Mouse (Mus musculus): ENCODE data around the gene Gas7. TPM values are rescaled to one million over a fixed set of nuclear protein-coding genes. Genes with fewer than 3 reads are reported as not detected.

The Gas7 gene
- polyA plus RNA-seq, 2 experiments = 9.8 to 18.2 TPM

- 71% methylated on average over 5 of the region's 5 CpGs for whole genome bisulfite sequencing
Measured at GRCm38 (mm10) chr11:67577472-67577871, 122.2 kb downstream of the Gas7 start.

GRCm38 (mm10) chr11:67577994-67578393, 122.8 kb downstream of the Gas7 start:
- Histone ChIP-seq H3K4me1 (ENCODE audit: control insufficient read depth, insufficient read depth, low read length) (peaks cover 5% of the 10 kb centered on the region; the same call in 1 of the 2 replicates), H3K9me3 (ENCODE audit: control insufficient read depth, low read length) (no peaks in the 10 kb centered on the region), H3K9ac (ENCODE audit: low read depth, low read length, severe bottlenecking) (no peak overlapping the region), H3K27me3 (ENCODE audit: control insufficient read depth, insufficient read depth, low read length) (no peaks in the 10 kb centered on the region), H3K4me3 (replicated peaks; ENCODE audit: low read length) (no peak overlapping the region), H3K4me2 (replicated peaks; ENCODE audit: low read depth, low read length, severe bottlenecking) (no peak overlapping the region), H3K27ac (replicated peaks; ENCODE audit: low read depth, low read length) (no peak overlapping the region), H3K36me3 (ENCODE audit: control insufficient read depth, insufficient read depth, low read length) (no peaks in the 10 kb centered on the region)
- DNase-seq (ENCODE audit: low spot score) (no peak), ATAC-seq (ENCODE audit: low FRiP score, low read depth) (no peak)
- no peak for TF ChIP-seq POLR2A (IDR thresholded peaks at IDR 0.05; ENCODE audit: borderline replicate concordance, extremely low read depth, insufficient read depth, insufficient read length)
- 64% methylated on average over 4 of the region's 4 CpGs for WGBS

More at GRCm38 (mm10) chr11:67577472-67577871, 122.2 kb downstream of the Gas7 start:
- ATAC-seq (ENCODE audit: low FRiP score, low read depth) (no peak), DNase-seq (ENCODE audit: low spot score) (no peak)
- Histone ChIP-seq H3K9ac (ENCODE audit: low read depth, low read length, severe bottlenecking) (no peak overlapping the region), H3K27me3 (ENCODE audit: control insufficient read depth, insufficient read depth, low read length) (no peaks in the 10 kb centered on the region), H3K4me3 (replicated peaks; ENCODE audit: low read length) (no peak overlapping the region), H3K9me3 (ENCODE audit: control insufficient read depth, low read length) (no peaks in the 10 kb centered on the region), H3K4me1 (ENCODE audit: control insufficient read depth, insufficient read depth, low read length) (peaks cover 5% of the 10 kb centered on the region; the same call in 1 of the 2 replicates), H3K36me3 (ENCODE audit: control insufficient read depth, insufficient read depth, low read length) (no peaks in the 10 kb centered on the region), H3K4me2 (replicated peaks; ENCODE audit: low read depth, low read length, severe bottlenecking) (no peak overlapping the region), H3K27ac (replicated peaks; ENCODE audit: low read depth, low read length) (no peak overlapping the region)
- TF ChIP-seq POLR2A (IDR thresholded peaks at IDR 0.05; ENCODE audit: borderline replicate concordance, extremely low read depth, insufficient read depth, insufficient read length) = no peak

- 81% methylated on average over 9 of the region's 9 CpGs for WGBS
Measured at GRCm38 (mm10) chr11:67579136-67579535, 123.9 kb downstream of the Gas7 start.

GRCm38 (mm10) chr11:67581549-67581948, 126.3 kb downstream of the Gas7 start:
- 56% methylated on average over 7 of the region's 7 CpGs for WGBS
- Histone ChIP-seq H3K27ac (replicated peaks; ENCODE audit: low read depth, low read length) (no peak overlapping the region), H3K9ac (ENCODE audit: low read depth, low read length, severe bottlenecking) (no peak overlapping the region), H3K27me3 (ENCODE audit: control insufficient read depth, insufficient read depth, low read length) (no peaks in the 10 kb centered on the region), H3K9me3 (ENCODE audit: control insufficient read depth, low read length) (no peaks in the 10 kb centered on the region), H3K36me3 (ENCODE audit: control insufficient read depth, insufficient read depth, low read length) (no peaks in the 10 kb centered on the region), H3K4me3 (replicated peaks; ENCODE audit: low read length) (no peak overlapping the region), H3K4me1 (ENCODE audit: control insufficient read depth, insufficient read depth, low read length) (peaks cover 5% of the 10 kb centered on the region; the same call in 1 of the 2 replicates), H3K4me2 (replicated peaks; ENCODE audit: low read depth, low read length, severe bottlenecking) (no peak overlapping the region)
- no peak for ATAC-seq (ENCODE audit: low FRiP score, low read depth)
- no peak for TF ChIP-seq POLR2A (IDR thresholded peaks at IDR 0.05; ENCODE audit: borderline replicate concordance, extremely low read depth, insufficient read depth, insufficient read length)
- peak; percentile 42 for DNase-seq (ENCODE audit: low spot score)

More at GRCm38 (mm10) chr11:67579136-67579535, 123.9 kb downstream of the Gas7 start:
- no peak overlapping the region for H3K9ac ChIP-seq (ENCODE audit: low read depth, low read length, severe bottlenecking)
- no peaks in the 10 kb centered on the region for H3K36me3 ChIP-seq (ENCODE audit: control insufficient read depth, insufficient read depth, low read length)
- no peaks in the 10 kb centered on the region for H3K27me3 ChIP-seq (ENCODE audit: control insufficient read depth, insufficient read depth, low read length)
- no peak overlapping the region for H3K4me2 ChIP-seq (replicated peaks; ENCODE audit: low read depth, low read length, severe bottlenecking)
- no peak overlapping the region for H3K4me3 ChIP-seq (replicated peaks; ENCODE audit: low read length)
- ATAC-seq (ENCODE audit: low FRiP score, low read depth) (no peak), DNase-seq (ENCODE audit: low spot score) (no peak)
- H3K27ac ChIP-seq (replicated peaks; ENCODE audit: low read depth, low read length) = no peak overlapping the region
- no peak for TF ChIP-seq POLR2A (IDR thresholded peaks at IDR 0.05; ENCODE audit: borderline replicate concordance, extremely low read depth, insufficient read depth, insufficient read length)
- peaks cover 5% of the 10 kb centered on the region; the same call in 1 of the 2 replicates for H3K4me1 ChIP-seq (ENCODE audit: control insufficient read depth, insufficient read depth, low read length)
- no peaks in the 10 kb centered on the region for H3K9me3 ChIP-seq (ENCODE audit: control insufficient read depth, low read length)

GRCm38 (mm10) chr11:67582570-67582969, 127.3 kb downstream of the Gas7 start:
- ATAC-seq (ENCODE audit: low FRiP score, low read depth) = no peak
- Histone ChIP-seq H3K36me3 (ENCODE audit: control insufficient read depth, insufficient read depth, low read length) (no peaks in the 10 kb centered on the region), H3K4me2 (replicated peaks; ENCODE audit: low read depth, low read length, severe bottlenecking) (no peak overlapping the region), H3K9me3 (ENCODE audit: control insufficient read depth, low read length) (no peaks in the 10 kb centered on the region), H3K27ac (replicated peaks; ENCODE audit: low read depth, low read length) (no peak overlapping the region), H3K9ac (ENCODE audit: low read depth, low read length, severe bottlenecking) (no peak overlapping the region), H3K27me3 (ENCODE audit: control insufficient read depth, insufficient read depth, low read length) (no peaks in the 10 kb centered on the region), H3K4me3 (replicated peaks; ENCODE audit: low read length) (no peak overlapping the region), H3K4me1 (ENCODE audit: control insufficient read depth, insufficient read depth, low read length) (peaks cover 5% of the 10 kb centered on the region; the same call in 1 of the 2 replicates)
- no peak for TF ChIP-seq POLR2A (IDR thresholded peaks at IDR 0.05; ENCODE audit: borderline replicate concordance, extremely low read depth, insufficient read depth, insufficient read length)
- 91% methylated on average over 4 of the region's 4 CpGs for WGBS
- no peak for DNase-seq (ENCODE audit: low spot score)

All from limb, embryonic 14.5 days (tissue).